Mouse (Mus musculus) C2C12 (cell line): ENCODE results near the gene Npr2. TPM values are rescaled to one million over a fixed set of nuclear protein-coding genes. Genes with fewer than 3 reads are reported as not detected.

Experiments
- H3K27me3 ChIP-seq: one replicate; pipeline ENCODE4 v1.6.1; 2011; ENCODE audit not compliant: control insufficient read depth, insufficient read depth, insufficient read length
- H3K36me3 ChIP-seq: one replicate; pipeline ENCODE4 v1.6.1; 2011; ENCODE audit not compliant: control insufficient read depth, insufficient read depth
- H3K4me3 ChIP-seq: one replicate; pipeline ENCODE4 v1.5.1; 2011; ENCODE audit warnings: mild to moderate bottlenecking, control low read depth; ENCODE audit not compliant: poor library complexity, insufficient read depth, severe bottlenecking
- H3K79me2 ChIP-seq: one replicate; pipeline ENCODE4 v1.6.1; 2011; ENCODE audit not compliant: control insufficient read depth, insufficient read depth
- H3K79me3 ChIP-seq: one replicate; pipeline ENCODE4 v1.6.1; 2011; ENCODE audit warnings: low read depth, control low read depth
- H3ac ChIP-seq: one replicate; pipeline ENCODE3; 2011; ENCODE audit warnings: low read depth; ENCODE audit not compliant: control insufficient read depth, insufficient read length
- CEBPB ChIP-seq: IDR thresholded peaks from one replicate; pipeline ENCODE4 v1.6.1; 2011; ENCODE audit warnings: low read depth, mild to moderate bottlenecking, control low read depth, moderate library complexity
- CTCF ChIP-seq: IDR thresholded peaks from one replicate; pipeline ENCODE4 v1.5.1; 2011; ENCODE audit not compliant: control insufficient read depth, insufficient read depth, insufficient read length
- FOSL1 ChIP-seq: IDR thresholded peaks from one replicate; pipeline ENCODE4 v1.8.0; 2011; ENCODE audit warnings: mild to moderate bottlenecking, low read length; ENCODE audit not compliant: poor library complexity, insufficient read depth, severe bottlenecking
- MAX ChIP-seq: IDR thresholded peaks from one replicate; pipeline ENCODE4 v1.6.1; 2011; ENCODE audit warnings: mild to moderate bottlenecking, control low read depth
- MYOD1 ChIP-seq: IDR thresholded peaks from one replicate; pipeline ENCODE4 v1.6.1; 2011; ENCODE audit warnings: low read depth; ENCODE audit not compliant: control insufficient read depth, insufficient read length
- MYOG ChIP-seq: IDR thresholded peaks from one replicate; pipeline ENCODE4 v1.6.1; 2011; ENCODE audit not compliant: control insufficient read depth, insufficient read length; ENCODE audit errors: extremely low read depth
- USF1 ChIP-seq: IDR thresholded peaks from one replicate; pipeline ENCODE4 v1.6.1; 2011; ENCODE audit warnings: low read depth, mild to moderate bottlenecking, control low read depth, moderate library complexity
- polyA plus RNA-seq: library from polyadenylated mRNA; unstranded; fragments of >200 nt; fragmentation: generic; extraction: Trizol; gene quantifications from one replicate; pipeline ENCODE4 v1.2.1, GENCODE M21; 2012; ENCODE audit warnings: missing spikeins

The Npr2 gene
- polyA plus RNA-seq, 1 experiment, result 7.3 TPM

GRCm38 (mm10) chr4:43679416-43680043 lies 47.8 kb downstream of the Npr2 start:
- Histone ChIP-seq H3K27me3 (peaks cover 45% of the 10 kb centered on the region), H3ac (no peak overlapping the region), H3K79me2 (no peaks in the 10 kb centered on the region), H3K36me3 (no peaks in the 10 kb centered on the region), H3K79me3 (no peaks in the 10 kb centered on the region), H3K4me3 (no peak overlapping the region)
- TF ChIP-seq FOSL1 (no peak), MYOG (no peak), MYOD1 (peak; percentile 7), MAX (no peak), CEBPB (no peak)

- no peak overlapping the region for H3ac ChIP-seq
- no peak overlapping the region for H3K4me3 ChIP-seq
- H3K27me3 ChIP-seq, result peaks cover 54% of the 10 kb centered on the region
- H3K79me3 ChIP-seq, result no peaks in the 10 kb centered on the region
- H3K36me3 ChIP-seq, result no peaks in the 10 kb centered on the region
- H3K79me2 ChIP-seq, result no peaks in the 10 kb centered on the region
- TF ChIP-seq MYOD1 (no peak), MYOG (no peak), CEBPB (no peak), FOSL1 (no peak)
Measured at GRCm38 (mm10) chr4:43690021-43690420, 58.3 kb downstream of the Npr2 start.

- Histone ChIP-seq H3ac (no peak overlapping the region), H3K4me3 (no peak overlapping the region), H3K36me3 (no peaks in the 10 kb centered on the region), H3K27me3 (peaks cover 44% of the 10 kb centered on the region), H3K79me3 (no peaks in the 10 kb centered on the region), H3K79me2 (no peaks in the 10 kb centered on the region)
- no peak for TF ChIP-seq MYOG
- TF ChIP-seq CEBPB, result no peak
- TF ChIP-seq MYOD1, result no peak
- TF ChIP-seq MAX, result no peak
- no peak for TF ChIP-seq CTCF
- TF ChIP-seq USF1, result no peak
- TF ChIP-seq FOSL1, result no peak
Measured at GRCm38 (mm10) chr4:43691026-43691425, 59.3 kb downstream of the Npr2 start.

- TF ChIP-seq CTCF, result no peak
- peak; percentile 16 for TF ChIP-seq FOSL1
- peak; percentile 91 for TF ChIP-seq USF1
- TF ChIP-seq MAX, result peak; percentile 76
- no peak for TF ChIP-seq MYOG
- TF ChIP-seq MYOD1, result peak; percentile 12
- no peak for TF ChIP-seq CEBPB
- H3K27me3 ChIP-seq, result peaks cover 20% of the 10 kb centered on the region
- H3K79me2 ChIP-seq, result no peaks in the 10 kb centered on the region
- no peaks in the 10 kb centered on the region for H3K36me3 ChIP-seq
- no peak overlapping the region for H3K4me3 ChIP-seq
- no peaks in the 10 kb centered on the region for H3K79me3 ChIP-seq
- H3ac ChIP-seq, result no peak overlapping the region
Measured at GRCm38 (mm10) chr4:43693806-43694241, 62.1 kb downstream of the Npr2 start.

GRCm38 (mm10) chr4:43694439-43695248 lies 62.9 kb downstream of the Npr2 start:
- no peak overlapping the region for H3K4me3 ChIP-seq
- TF ChIP-seq USF1 (no peak), CTCF (no peak), CEBPB (no peak), MAX (no peak), MYOG (no peak), FOSL1 (no peak), MYOD1 (no peak)

GRCm38 (mm10) chr4:43695249-43695671 lies 63.5 kb downstream of the Npr2 start:
- no peak overlapping the region for H3ac ChIP-seq
- no peaks in the 10 kb centered on the region for H3K36me3 ChIP-seq
- no peak overlapping the region for H3K4me3 ChIP-seq
- H3K79me3 ChIP-seq, result no peaks in the 10 kb centered on the region
- H3K27me3 ChIP-seq, result peaks cover 8% of the 10 kb centered on the region
- H3K79me2 ChIP-seq, result no peaks in the 10 kb centered on the region
- TF ChIP-seq MYOD1 (no peak), USF1 (no peak), MAX (no peak), MYOG (no peak), CTCF (no peak), FOSL1 (no peak), CEBPB (no peak)

More at GRCm38 (mm10) chr4:43694439-43695248, 62.9 kb downstream of the Npr2 start:
- no peak overlapping the region for H3ac ChIP-seq
- peaks cover 14% of the 10 kb centered on the region for H3K27me3 ChIP-seq
- no peaks in the 10 kb centered on the region for H3K79me2 ChIP-seq
- H3K79me3 ChIP-seq, result no peaks in the 10 kb centered on the region
- no peaks in the 10 kb centered on the region for H3K36me3 ChIP-seq
